Mouse (Mus musculus) limb, embryonic 15.5 days (tissue): Measurements from ENCODE around the gene Cnr2. TPM values are rescaled to one million over a fixed set of nuclear protein-coding genes. Genes with fewer than 3 reads are reported as not detected.

Experiments
- ATAC-seq: fragments of 200-750 bp; cut with Nextera tagmentation; 2 replicates; pipeline ENCODE4 v1.8.0; 2017; ENCODE audit warnings: low read depth, moderate TSS enrichment; ENCODE audit not compliant: insufficient number of reproducible peaks, low FRiP score, low TSS enrichment
- H3K27ac ChIP-seq: fragments of 300-500 bp; sonication (generic); 2 replicates; pipeline ENCODE4 v1.5.1; 2015; ENCODE audit warnings: moderate library complexity, mild to moderate bottlenecking, inconsistent platforms
- H3K27me3 ChIP-seq: fragments of 300-500 bp; sonication (generic); 2 replicates; pipeline ENCODE4 v1.6.1; 2015; ENCODE audit warnings: inconsistent platforms
- H3K36me3 ChIP-seq: fragments of 300-500 bp; sonication (generic); 2 replicates; pipeline ENCODE4 v1.6.1; 2015; ENCODE audit warnings: inconsistent platforms
- H3K4me1 ChIP-seq: fragments of 300-500 bp; sonication (generic); 2 replicates; pipeline ENCODE4 v1.6.1; 2015; ENCODE audit warnings: inconsistent platforms
- H3K4me2 ChIP-seq: fragments of 300-500 bp; sonication (generic); 2 replicates; pipeline ENCODE4 v1.6.1; 2015; ENCODE audit warnings: mild to moderate bottlenecking, inconsistent platforms
- H3K4me3 ChIP-seq: fragments of 300-500 bp; sonication (generic); 2 replicates; pipeline ENCODE4 v1.5.1; 2015; ENCODE audit warnings: mild to moderate bottlenecking, inconsistent platforms
- H3K9ac ChIP-seq: fragments of 300-500 bp; sonication (generic); 2 replicates; pipeline ENCODE4 v1.6.1; 2015; ENCODE audit warnings: inconsistent platforms
- H3K9me3 ChIP-seq: fragments of 300-500 bp; sonication (generic); 2 replicates; pipeline ENCODE4 v1.6.1; 2016; ENCODE audit warnings: inconsistent platforms
- WGBS: fragments of 180-500 bp; shearing (Covaris S2); methylation state at CpG from one replicate; pipeline ENCODE4 v1.1.7; 2015; 5-methylcytosine and 5-hydroxymethylcytosine counted together
- polyA plus RNA-seq: library from polyadenylated mRNA; unstranded; fragments of >200 nt; fragmentation: Nextera tagmentation; extraction: Ambion mirVana; gene quantifications from 2 replicates; pipeline ENCODE4 v1.2.1, GENCODE M21; 2015

Gene Cnr2
- polyA plus RNA-seq, 1 experiment from 2014 or later, result 1.1 TPM

DNA sequence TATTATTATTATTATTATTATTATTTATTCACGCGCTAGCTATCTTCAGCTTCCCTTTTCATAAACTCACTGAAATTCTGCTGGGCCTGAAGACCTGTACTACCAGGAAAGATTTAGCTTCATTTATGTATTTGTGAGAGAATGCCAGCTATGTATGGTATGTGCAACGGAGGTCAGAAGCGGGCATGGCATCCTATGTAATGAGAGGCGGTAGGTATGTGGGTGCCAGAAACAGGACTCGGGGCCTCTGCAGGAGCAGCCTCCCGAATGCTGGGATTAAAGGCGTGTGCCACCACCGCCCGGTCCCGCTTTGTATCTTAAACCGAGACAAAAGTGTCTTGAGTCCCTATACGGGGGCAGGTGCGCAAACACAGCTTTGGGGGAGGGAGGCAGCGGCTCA lies 67.8 kb downstream of the Cnr2 start:
- WGBS, result 6% methylated on average over 15 of the region's 15 CpGs
- Histone ChIP-seq H3K4me3 (peak overlapping the region; percentile 77), H3K27me3 (no peaks in the 10 kb centered on the region), H3K4me1 (peaks cover 20% of the 10 kb centered on the region), H3K9ac (peak overlapping the region; percentile 73), H3K27ac (peak overlapping the region; percentile 93), H3K4me2 (peak overlapping the region; percentile 92), H3K36me3 (peaks cover 67% of the 10 kb centered on the region), H3K9me3 (no peaks in the 10 kb centered on the region)
- ATAC-seq, result no peak

DNA sequence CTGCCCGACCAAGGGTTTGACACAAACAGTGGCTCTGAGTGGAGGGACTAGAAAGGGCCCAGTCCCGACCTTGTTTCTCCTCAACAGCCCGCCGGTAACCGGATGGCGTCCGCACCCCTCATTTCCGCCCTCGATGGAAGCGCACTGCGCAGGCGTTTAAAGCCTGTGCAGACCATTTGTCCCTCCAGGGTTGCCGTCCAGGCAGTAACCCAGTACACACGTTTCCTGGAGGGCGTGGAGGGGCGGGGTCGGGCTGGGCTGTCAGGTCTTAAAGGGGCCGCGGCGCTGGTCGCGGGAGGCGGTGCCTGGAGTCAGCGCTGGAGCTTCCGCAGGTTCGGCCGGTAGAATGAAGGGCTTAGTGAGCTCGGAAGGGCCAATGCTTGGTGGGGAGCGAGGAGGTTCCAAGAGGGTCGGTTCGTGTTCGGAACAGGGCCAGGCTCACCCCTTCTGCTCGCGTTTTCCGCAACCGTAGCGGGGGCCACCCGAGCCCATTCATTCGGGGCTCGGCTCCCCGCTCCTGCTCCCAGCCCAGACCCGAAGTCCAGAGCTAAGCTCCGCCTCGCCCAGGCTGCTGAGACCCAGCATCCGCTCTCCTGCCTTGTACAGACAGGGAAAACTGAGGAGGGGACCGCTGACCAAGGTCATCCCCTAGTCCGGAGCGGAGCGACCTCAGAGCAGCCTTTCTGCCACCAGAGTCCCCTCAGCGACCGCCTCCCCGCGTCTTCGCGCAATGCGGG lies 68.4 kb downstream of the Cnr2 start, which contains the start of gene Gale:
Gale (plus strand) TSS at position 271 of the 737 bp plus-strand sequence.
- Histone ChIP-seq H3K9me3 (no peaks in the 10 kb centered on the region), H3K36me3 (peaks cover 67% of the 10 kb centered on the region)
- WGBS, result under 1% methylated on average over 56 of the region's 56 CpGs

DNA sequence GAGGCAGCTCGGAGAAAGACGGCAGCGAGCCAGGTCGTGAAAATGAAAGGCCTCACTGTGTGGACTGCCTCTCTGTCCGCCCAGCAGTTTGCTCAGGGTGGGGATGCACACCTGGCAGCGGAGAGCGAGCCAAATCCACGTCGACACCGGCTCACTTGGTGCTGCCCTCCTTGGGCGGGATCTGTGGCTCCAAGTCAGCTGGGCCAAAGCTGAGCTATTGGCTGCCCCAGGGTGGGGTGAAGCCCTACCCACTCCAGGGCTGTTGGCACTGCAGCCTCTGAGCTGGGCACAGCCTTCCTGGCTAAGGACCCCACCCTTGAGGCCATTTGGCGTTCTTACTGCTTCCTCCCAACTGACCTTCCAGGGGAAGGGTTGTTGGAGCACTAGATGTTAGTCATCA lies 69.2 kb downstream of the Cnr2 start:
- Histone ChIP-seq H3K4me3 (peak overlapping the region; percentile 77), H3K4me2 (peak overlapping the region; percentile 92), H3K27ac (peak overlapping the region; percentile 93), H3K4me1 (peaks cover 27% of the 10 kb centered on the region), H3K27me3 (no peaks in the 10 kb centered on the region), H3K36me3 (peaks cover 67% of the 10 kb centered on the region), H3K9ac (peak overlapping the region; percentile 85), H3K9me3 (no peaks in the 10 kb centered on the region)
- under 1% methylated on average over 12 of the region's 12 CpGs for WGBS
- peak; percentile 42; the same call in 1 of the 2 replicates for ATAC-seq

More for the DNA sequence above, 68.4 kb downstream of the Cnr2 start, which contains the start of gene Gale:
- Histone ChIP-seq H3K27me3 (no peaks in the 10 kb centered on the region), H3K4me2 (peak within 1 kb of the TSS; percentile 92), H3K9ac (peak within 1 kb of the TSS; percentile 85), H3K4me3 (peak within 1 kb of the TSS; percentile 77), H3K27ac (peak within 1 kb of the TSS; percentile 93), H3K4me1 (peaks cover 25% of the 10 kb centered on the region)
- ATAC-seq, result peak; percentile 85

DNA sequence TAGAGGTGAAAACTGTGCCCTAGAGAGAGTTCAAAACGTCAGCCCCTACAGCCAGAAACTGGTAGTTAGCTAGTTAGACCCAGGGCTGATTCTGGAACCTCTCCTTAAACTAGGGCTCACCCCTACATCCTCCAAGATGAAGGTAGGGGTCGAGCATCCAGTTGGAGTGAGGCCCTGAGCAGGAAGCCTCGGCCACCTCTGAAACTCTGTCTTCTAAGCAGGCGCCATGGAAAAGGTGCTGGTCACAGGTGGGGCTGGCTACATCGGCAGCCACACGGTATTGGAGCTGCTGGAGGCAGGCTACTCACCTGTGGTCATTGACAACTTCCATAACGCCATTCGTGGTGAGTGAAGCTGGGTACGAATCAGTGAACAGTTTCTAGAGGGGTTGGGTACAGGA lies 69.9 kb downstream of the Cnr2 start:
- H3K4me2 ChIP-seq, result peak overlapping the region; percentile 92
- H3K9ac ChIP-seq, result no peak overlapping the region
- peaks cover 27% of the 10 kb centered on the region for H3K4me1 ChIP-seq
- no peaks in the 10 kb centered on the region for H3K27me3 ChIP-seq
- ATAC-seq, result no peak
- peaks cover 67% of the 10 kb centered on the region for H3K36me3 ChIP-seq
- H3K4me3 ChIP-seq, result peak overlapping the region; percentile 77
- H3K27ac ChIP-seq, result peak overlapping the region; percentile 93
- 81% methylated on average over 9 of the region's 9 CpGs for WGBS
- no peaks in the 10 kb centered on the region for H3K9me3 ChIP-seq

DNA sequence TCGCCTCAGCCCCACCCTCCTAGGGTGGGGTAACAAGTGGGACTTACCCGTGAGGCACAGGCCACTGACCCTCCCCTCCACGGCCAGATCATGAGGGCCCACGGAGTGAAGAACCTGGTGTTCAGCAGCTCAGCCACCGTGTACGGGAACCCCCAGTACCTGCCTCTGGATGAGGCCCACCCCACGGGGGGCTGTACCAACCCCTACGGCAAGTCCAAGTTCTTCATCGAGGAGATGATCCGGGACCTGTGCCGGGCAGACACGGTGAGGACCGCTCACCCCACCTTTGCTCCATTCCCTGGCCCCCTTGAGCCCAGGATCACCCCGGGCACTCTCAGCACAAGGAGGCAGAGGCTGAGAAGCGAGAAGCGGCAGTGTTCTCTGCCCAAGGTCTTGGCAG lies 71.1 kb downstream of the Cnr2 start:
- Histone ChIP-seq H3K4me1 (peaks cover 35% of the 10 kb centered on the region), H3K27me3 (no peaks in the 10 kb centered on the region), H3K36me3 (peaks cover 68% of the 10 kb centered on the region), H3K4me2 (no peak overlapping the region), H3K9ac (no peak overlapping the region), H3K4me3 (no peak overlapping the region), H3K27ac (no peak overlapping the region), H3K9me3 (no peaks in the 10 kb centered on the region)
- no peak for ATAC-seq
- WGBS, result 92% methylated on average over 16 of the region's 16 CpGs

DNA sequence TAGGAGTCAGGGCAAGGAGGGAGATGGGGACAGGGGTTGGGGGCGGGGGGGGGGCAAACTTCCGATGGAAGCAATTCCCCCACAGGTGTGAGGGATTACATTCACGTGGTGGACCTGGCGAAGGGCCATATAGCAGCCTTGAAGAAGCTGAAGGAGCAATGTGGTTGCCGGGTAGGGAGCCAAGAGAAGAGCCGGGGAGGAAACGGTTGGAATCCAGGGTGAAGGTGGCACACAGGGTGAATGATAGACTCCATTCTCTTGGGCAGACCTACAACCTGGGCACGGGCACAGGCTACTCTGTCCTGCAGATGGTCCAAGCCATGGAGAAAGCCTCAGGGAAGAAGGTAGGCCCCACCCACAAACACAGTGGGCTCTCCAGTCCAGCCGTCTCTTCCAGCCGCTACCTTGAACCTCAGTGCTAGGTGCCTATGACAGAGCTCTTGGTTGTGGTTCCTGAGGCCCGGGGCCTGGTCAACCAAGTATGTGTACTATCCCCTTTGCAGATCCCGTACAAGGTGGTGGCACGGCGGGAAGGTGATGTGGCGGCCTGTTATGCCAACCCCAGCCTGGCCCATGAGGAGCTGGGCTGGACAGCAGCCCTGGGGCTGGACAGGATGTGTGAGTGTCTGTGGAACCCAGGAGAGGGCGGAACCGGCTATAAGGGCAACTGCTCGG lies 72.0 kb downstream of the Cnr2 start:
- 86% methylated on average over 18 of the region's 18 CpGs for WGBS
- Histone ChIP-seq H3K9ac (no peak overlapping the region), H3K4me2 (no peak overlapping the region), H3K27me3 (no peaks in the 10 kb centered on the region), H3K27ac (no peak overlapping the region), H3K36me3 (peaks cover 59% of the 10 kb centered on the region), H3K9me3 (no peaks in the 10 kb centered on the region), H3K4me3 (no peak overlapping the region), H3K4me1 (peaks cover 42% of the 10 kb centered on the region)
- ATAC-seq, result no peak

DNA sequence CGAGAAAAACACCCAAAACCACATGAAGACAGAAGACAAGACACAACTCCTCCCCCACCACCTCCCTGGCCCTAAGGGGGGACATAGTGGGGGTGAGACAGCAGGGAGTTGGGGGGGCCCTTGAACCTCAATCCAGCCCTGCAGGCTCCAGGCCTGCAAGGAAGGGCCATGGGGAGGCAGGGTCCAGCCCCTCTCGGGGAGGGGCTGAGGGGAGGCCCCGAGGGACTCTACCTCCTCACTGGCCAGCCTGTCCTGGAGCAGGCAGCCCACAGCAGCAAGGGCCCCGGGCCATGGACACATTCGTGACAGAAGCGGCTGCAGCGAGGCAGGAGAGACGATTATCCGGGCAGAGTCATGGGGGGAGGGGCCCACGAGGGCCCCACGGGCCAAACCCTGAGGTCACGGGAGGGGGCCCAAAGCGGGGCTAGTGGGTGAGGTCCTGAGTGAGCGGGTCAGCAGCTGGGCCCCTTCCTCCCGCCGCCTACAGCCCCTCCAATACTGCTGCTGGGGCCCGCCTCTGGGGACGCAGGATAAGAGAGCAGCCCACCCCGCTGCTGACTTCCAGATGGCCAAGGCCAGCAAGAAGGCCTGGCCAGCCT lies 73.2 kb downstream of the Cnr2 start:
- peaks cover 35% of the 10 kb centered on the region for H3K4me1 ChIP-seq

DNA sequence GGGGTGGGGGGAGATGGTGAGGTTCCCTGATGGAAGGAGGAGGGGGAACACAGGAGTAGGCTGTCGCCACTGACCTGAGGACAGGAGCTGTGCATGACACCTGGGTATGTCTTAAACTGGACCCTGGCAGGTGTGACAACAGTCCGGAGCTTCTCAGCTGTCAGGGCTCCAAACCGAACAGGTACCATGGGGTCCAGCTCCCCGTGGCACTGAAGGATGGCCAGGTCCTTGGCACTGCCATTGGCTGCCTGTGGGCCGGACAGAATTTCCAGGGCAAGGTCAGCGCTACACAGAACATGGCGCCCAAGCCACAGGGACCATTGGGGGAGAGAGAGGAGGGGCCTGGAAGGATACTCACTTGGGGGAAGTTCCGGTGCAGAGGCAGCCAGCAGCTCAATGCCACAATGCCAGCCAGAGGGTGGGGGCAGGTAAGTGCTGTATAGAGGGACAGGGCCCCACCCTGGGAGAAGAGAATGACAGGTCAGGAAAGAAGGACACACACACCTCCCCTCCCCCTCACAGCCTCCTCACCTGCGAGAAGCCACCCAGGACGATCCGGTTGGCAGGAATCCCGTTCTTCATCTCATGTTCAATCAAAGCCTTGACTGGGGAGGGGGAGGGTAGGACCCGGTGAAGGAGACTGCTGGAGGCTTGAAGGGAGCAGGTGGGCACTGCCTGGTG lies 74.0 kb downstream of the Cnr2 start:
- Histone ChIP-seq H3K36me3 (peaks cover 57% of the 10 kb centered on the region), H3K4me1 (peaks cover 32% of the 10 kb centered on the region), H3K4me3 (no peak overlapping the region), H3K4me2 (no peak overlapping the region), H3K9me3 (no peaks in the 10 kb centered on the region), H3K9ac (no peak overlapping the region), H3K27me3 (no peaks in the 10 kb centered on the region), H3K27ac (no peak overlapping the region)
- ATAC-seq, result no peak
- WGBS, result 86% methylated on average over 13 of the region's 13 CpGs

More for the DNA sequence above, 73.2 kb downstream of the Cnr2 start:
- Histone ChIP-seq H3K4me3 (no peak overlapping the region), H3K27me3 (no peaks in the 10 kb centered on the region), H3K4me2 (no peak overlapping the region), H3K9ac (no peak overlapping the region), H3K36me3 (peaks cover 56% of the 10 kb centered on the region), H3K27ac (0 out of 2 replicates have a peak overlapping the region, but pooled peaks have one; percentile 14), H3K9me3 (no peaks in the 10 kb centered on the region)
- WGBS, result 64% methylated on average over 19 of the region's 19 CpGs
- ATAC-seq, result no peak

Other genes starting within 250 kb of the Cnr2 start
- 1.4 and 1.7 TPM in 2 replicates for gene Ifnlr1, start 209.1 kb upstream of the Cnr2 start, polyA plus RNA-seq
- gene Il22ra1, start 167.2 kb upstream of the Cnr2 start, polyA plus RNA-seq, result 1.0 and 1.1 TPM in 2 replicates
- 7.8 and 15.1 TPM in 2 replicates for gene Myom3, start 135.7 kb upstream of the Cnr2 start, polyA plus RNA-seq
- 208 and 209 TPM in 2 replicates for gene Srsf10, start 39.6 kb upstream of the Cnr2 start, polyA plus RNA-seq
- 160 TPM in 2 replicates for gene Pnrc2, start 21.5 kb upstream of the Cnr2 start, polyA plus RNA-seq
- 78.4 and 97.2 TPM in 2 replicates for gene Fuca1, start 25.3 kb downstream of the Cnr2 start, polyA plus RNA-seq
- 81.1 and 84.8 TPM in 2 replicates for gene Hmgcl, start 51.1 kb downstream of the Cnr2 start, polyA plus RNA-seq
- gene Gale, start 68.3 kb downstream of the Cnr2 start, polyA plus RNA-seq, result 58.2 and 66.7 TPM in 2 replicates
- gene Lypla2, start 77.2 kb downstream of the Cnr2 start, polyA plus RNA-seq, result 114 TPM in 2 replicates
- 51.3 and 54.5 TPM in 2 replicates for gene Pithd1, start 91.9 kb downstream of the Cnr2 start, polyA plus RNA-seq
- 47.0 and 47.7 TPM in 2 replicates for gene Eloa, start 126.4 kb downstream of the Cnr2 start, polyA plus RNA-seq
- 425 and 483 TPM in 2 replicates for gene Rpl11, start 158.0 kb downstream of the Cnr2 start, polyA plus RNA-seq
- 488 and 490 TPM in 2 replicates for gene Id3, start 248.1 kb downstream of the Cnr2 start, polyA plus RNA-seq